Mouse (Mus musculus): ENCODE results near the gene Scgb2b18. TPM values are rescaled to one million over a fixed set of nuclear protein-coding genes. Genes with fewer than 3 reads are reported as not detected.
"Not testable (repeated sequence)": the region's sequence is repeated elsewhere in the genome, so short reads cannot be mapped to it uniquely, and the experiment has no call there.

Gene Scgb2b18
- not detected in 2 replicates for polyA plus RNA-seq (2011; ENCODE audit: insufficient read depth, insufficient read length, low read depth, missing spikeins)

GRCm38 (mm10) chr7:33173764-33174163 is at the start of gene Scgb2b18:
Scgb2b18 (minus strand) TSS chr7:33173864.
- H3K9ac ChIP-seq (ENCODE audit: low read depth, poor library complexity, severe bottlenecking); H3K4me1 ChIP-seq (ENCODE audit: control insufficient read depth, insufficient read depth, low read length); H3K9me3 ChIP-seq (replicated peaks; ENCODE audit: control insufficient read depth, insufficient read depth, low read length, poor library complexity, severe bottlenecking); H3K4me3 ChIP-seq (ENCODE audit: low read depth, low read length); H3K36me3 ChIP-seq (ENCODE audit: control insufficient read depth, insufficient read depth, low read length, poor library complexity, severe bottlenecking); H3K27ac ChIP-seq (ENCODE audit: insufficient read depth, low read length); H3K27me3 ChIP-seq (ENCODE audit: control insufficient read depth, insufficient read depth, low read length, poor library complexity, severe bottlenecking): not testable (repeated sequence)

- H3K27me3 ChIP-seq (ENCODE audit: control insufficient read depth, insufficient read depth, low read length, poor library complexity, severe bottlenecking) = not testable (repeated sequence)
Observed at GRCm38 (mm10) chr7:33185268-33185667, 11.6 kb upstream of the Scgb2b18 start, which contains the start of gene Scgb1b18. Scgb1b18 (plus strand) TSS chr7:33185568.

More at GRCm38 (mm10) chr7:33185268-33185667, 11.6 kb upstream of the Scgb2b18 start, which contains the start of gene Scgb1b18:
- H3K9me3 ChIP-seq (replicated peaks; ENCODE audit: control insufficient read depth, insufficient read depth, low read length, poor library complexity, severe bottlenecking); H3K4me3 ChIP-seq (ENCODE audit: low read depth, low read length); H3K36me3 ChIP-seq (ENCODE audit: control insufficient read depth, insufficient read depth, low read length, poor library complexity, severe bottlenecking); H3K9ac ChIP-seq (ENCODE audit: low read depth, poor library complexity, severe bottlenecking); H3K4me1 ChIP-seq (ENCODE audit: control insufficient read depth, insufficient read depth, low read length); H3K27ac ChIP-seq (ENCODE audit: insufficient read depth, low read length): not testable (repeated sequence)

Other genes with a start within 250 kb of the Scgb2b18 start
- gene Scgb2b17, start 117.3 kb downstream of the Scgb2b18 start, polyA plus RNA-seq (2011; ENCODE audit: insufficient read depth, insufficient read length, low read depth, missing spikeins) = not detected in 2 replicates
- gene Scgb1b17, start 110.4 kb downstream of the Scgb2b18 start, polyA plus RNA-seq (2011; ENCODE audit: insufficient read depth, insufficient read length, low read depth, missing spikeins) = not detected in 2 replicates
- gene Scgb1b18, start 11.7 kb upstream of the Scgb2b18 start, polyA plus RNA-seq (2011; ENCODE audit: insufficient read depth, insufficient read length, low read depth, missing spikeins) = not detected in 2 replicates
- gene Scgb2b19, start 106.5 kb upstream of the Scgb2b18 start, polyA plus RNA-seq (2011; ENCODE audit: insufficient read depth, insufficient read length, low read depth, missing spikeins) = not detected in 2 replicates
- gene Scgb1b19, start 113.4 kb upstream of the Scgb2b18 start, polyA plus RNA-seq (2011; ENCODE audit: insufficient read depth, insufficient read length, low read depth, missing spikeins) = not detected in 2 replicates
- not detected in 2 replicates for gene Scgb2b20, start 192.5 kb upstream of the Scgb2b18 start, polyA plus RNA-seq (2011; ENCODE audit: insufficient read depth, insufficient read length, low read depth, missing spikeins)
- gene Scgb1b20, start 199.4 kb upstream of the Scgb2b18 start, polyA plus RNA-seq (2011; ENCODE audit: insufficient read depth, insufficient read length, low read depth, missing spikeins) = not detected in 2 replicates

All from ES-Bruce4 (cell line).